Mouse (Mus musculus): ENCODE measurements around the gene Stap2. TPM values are rescaled to one million over a fixed set of nuclear protein-coding genes. Genes with fewer than 3 reads are reported as not detected.
A peak's percentile ranks its signal among the peaks of the same experiment; 100 is the strongest.

Gene Stap2
- polyA plus RNA-seq, 1 experiment from 2014 or later, result 28.0 TPM

DNA sequence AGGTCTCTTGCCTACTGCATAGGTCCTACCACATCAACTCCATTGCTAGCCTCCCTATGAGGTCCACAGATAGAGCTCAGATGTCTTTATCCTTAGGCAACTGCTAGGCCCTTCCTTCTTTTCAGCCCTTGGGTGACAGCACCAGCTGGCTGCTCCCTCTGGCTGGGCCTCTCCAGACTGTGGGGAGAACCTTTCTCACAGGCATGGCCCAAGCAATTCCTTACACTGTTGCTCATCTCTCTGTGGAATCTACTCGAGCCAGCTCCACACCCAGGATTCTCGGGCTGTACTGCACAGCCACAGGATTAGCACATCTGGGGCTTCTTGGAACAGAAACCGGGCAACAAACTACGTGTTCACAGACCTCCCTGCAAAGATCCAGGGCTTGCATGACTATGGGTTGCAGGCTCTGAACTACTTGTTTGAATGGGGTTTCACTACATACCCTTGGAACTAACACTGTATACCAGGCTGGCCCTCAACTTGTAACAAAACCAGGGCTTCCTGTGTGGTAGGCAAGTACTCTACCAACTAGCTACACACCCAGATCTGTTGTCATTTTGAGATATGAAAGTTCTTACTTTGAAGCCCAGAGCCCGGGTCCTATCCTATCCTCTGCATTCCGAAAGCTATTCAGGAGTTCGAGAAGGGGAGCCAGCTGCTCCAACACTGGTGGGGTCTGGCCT is 28.8 kb upstream of the Stap2 start:
- no peak for ATAC-seq (ENCODE audit: insufficient read depth, low FRiP score, low read depth)
- whole genome bisulfite sequencing, result 83% methylated on average over 7 of the region's 7 CpGs
- H3K27me3 ChIP-seq (replicated peaks), result no peaks in the 10 kb centered on the region
- peak overlapping the region; percentile 93; the same call in 1 of the 2 replicates for H3K4me3 ChIP-seq (replicated peaks)
- peaks cover 45% of the 10 kb centered on the region for H3K4me1 ChIP-seq
- H3K27ac ChIP-seq, result no peak overlapping the region
- 0 out of 2 replicates have a peak, but pooled peaks cover 4% of the 10 kb centered on the region for H3K36me3 ChIP-seq
- H3K9me3 ChIP-seq, result no peaks in the 10 kb centered on the region
- peak overlapping the region; percentile 59; the same call in 1 of the 2 replicates for H3K4me2 ChIP-seq
- no peak overlapping the region for H3K9ac ChIP-seq

DNA sequence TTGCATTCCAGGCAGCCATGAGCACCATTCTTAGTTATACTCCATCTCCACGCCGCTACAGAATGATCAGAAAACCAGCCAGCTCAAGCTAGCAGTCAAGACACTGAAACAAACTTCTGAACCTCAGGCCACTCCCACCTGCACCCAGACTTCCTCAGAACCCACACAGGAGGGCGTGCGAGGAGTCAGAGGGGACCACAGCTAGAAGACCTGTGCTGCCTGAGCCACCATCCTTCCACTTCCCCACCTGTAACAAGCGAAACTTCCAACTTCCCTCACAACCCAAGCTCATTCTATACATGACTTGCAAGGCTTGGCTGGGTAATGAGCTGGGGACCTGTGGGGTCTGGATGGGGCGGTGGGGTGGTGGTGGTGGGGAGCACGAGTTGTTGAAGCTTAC is 27.4 kb upstream of the Stap2 start:
- peaks cover 45% of the 10 kb centered on the region for H3K4me1 ChIP-seq
- H3K27ac ChIP-seq, result peak overlapping the region; percentile 31; the same call in 1 of the 2 replicates
- 66% methylated on average over 7 of the region's 7 CpGs for WGBS
- no peak overlapping the region for H3K4me2 ChIP-seq
- no peaks in the 10 kb centered on the region for H3K9me3 ChIP-seq
- ATAC-seq (ENCODE audit: insufficient read depth, low FRiP score, low read depth), result no peak
- no peak overlapping the region for H3K4me3 ChIP-seq (replicated peaks)
- 0 out of 2 replicates have a peak, but pooled peaks cover 5% of the 10 kb centered on the region for H3K36me3 ChIP-seq
- H3K9ac ChIP-seq, result no peak overlapping the region
- no peaks in the 10 kb centered on the region for H3K27me3 ChIP-seq (replicated peaks)

DNA sequence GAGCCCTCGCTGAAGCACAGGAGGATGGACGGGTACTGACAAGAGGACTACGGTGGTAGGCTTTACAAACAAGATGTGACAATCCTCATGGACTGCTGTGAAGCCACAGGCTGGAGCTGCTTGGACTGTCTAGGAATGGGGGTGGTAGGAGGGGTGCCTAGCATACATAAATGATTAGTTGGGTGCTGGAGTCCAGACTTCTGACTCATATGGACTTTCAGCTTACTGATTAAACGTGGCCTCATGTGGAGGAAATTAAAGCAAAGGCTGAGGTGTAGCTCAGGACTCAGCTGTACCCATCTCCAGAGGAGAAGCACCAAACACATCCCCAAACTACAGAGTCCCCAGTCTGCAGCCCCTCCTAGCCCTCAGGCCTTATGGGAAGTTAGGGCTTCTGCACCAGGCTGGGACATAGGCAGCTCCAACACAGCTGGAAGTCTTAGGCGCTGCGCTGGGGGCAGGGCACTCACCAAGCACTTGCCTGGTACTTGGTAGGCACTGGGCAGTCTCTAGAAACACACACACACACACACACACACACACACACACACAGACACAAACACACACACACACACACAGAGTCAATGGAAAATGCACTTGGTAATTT is 26.8 kb upstream of the Stap2 start:
- no peak overlapping the region; the same call in 1 of the 2 replicates for H3K27ac ChIP-seq
- H3K36me3 ChIP-seq, result 0 out of 2 replicates have a peak, but pooled peaks cover 5% of the 10 kb centered on the region
- H3K9ac ChIP-seq, result no peak overlapping the region
- H3K4me1 ChIP-seq, result peaks cover 45% of the 10 kb centered on the region
- no peak overlapping the region for H3K4me3 ChIP-seq (replicated peaks)
- H3K9me3 ChIP-seq, result no peaks in the 10 kb centered on the region
- no peak for ATAC-seq (ENCODE audit: insufficient read depth, low FRiP score, low read depth)
- no peak overlapping the region for H3K4me2 ChIP-seq
- 73% methylated on average over 6 of the region's 6 CpGs for WGBS
- H3K27me3 ChIP-seq (replicated peaks), result no peaks in the 10 kb centered on the region

DNA sequence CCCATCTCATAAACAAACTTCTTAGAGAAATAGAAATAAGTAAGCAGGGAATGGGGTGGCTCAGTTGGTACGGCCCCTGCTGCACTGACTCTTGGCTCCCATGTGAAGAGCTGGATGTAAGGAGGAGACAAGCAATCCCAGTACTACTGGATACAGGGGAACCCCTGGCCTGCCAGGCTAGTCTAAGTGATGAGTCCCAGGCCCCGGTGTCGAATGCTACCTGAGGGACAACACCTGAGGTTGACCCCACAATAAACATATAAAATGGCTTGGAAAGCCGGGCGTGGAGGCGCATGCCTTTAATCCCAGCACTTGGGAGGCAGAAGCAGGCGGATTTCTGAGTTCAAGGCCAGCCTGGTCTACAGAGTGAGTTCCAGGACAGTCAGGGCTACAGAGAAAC is 26.0 kb upstream of the Stap2 start:
- Histone ChIP-seq H3K36me3 (0 out of 2 replicates have a peak, but pooled peaks cover 6% of the 10 kb centered on the region), H3K27me3 (replicated peaks) (no peaks in the 10 kb centered on the region), H3K4me1 (peaks cover 45% of the 10 kb centered on the region), H3K27ac (no peak overlapping the region), H3K9me3 (no peaks in the 10 kb centered on the region), H3K4me3 (replicated peaks) (no peak overlapping the region), H3K4me2 (no peak overlapping the region), H3K9ac (no peak overlapping the region)
- ATAC-seq (ENCODE audit: insufficient read depth, low FRiP score, low read depth), result no peak
- 85% methylated on average over 7 of the region's 7 CpGs for WGBS

DNA sequence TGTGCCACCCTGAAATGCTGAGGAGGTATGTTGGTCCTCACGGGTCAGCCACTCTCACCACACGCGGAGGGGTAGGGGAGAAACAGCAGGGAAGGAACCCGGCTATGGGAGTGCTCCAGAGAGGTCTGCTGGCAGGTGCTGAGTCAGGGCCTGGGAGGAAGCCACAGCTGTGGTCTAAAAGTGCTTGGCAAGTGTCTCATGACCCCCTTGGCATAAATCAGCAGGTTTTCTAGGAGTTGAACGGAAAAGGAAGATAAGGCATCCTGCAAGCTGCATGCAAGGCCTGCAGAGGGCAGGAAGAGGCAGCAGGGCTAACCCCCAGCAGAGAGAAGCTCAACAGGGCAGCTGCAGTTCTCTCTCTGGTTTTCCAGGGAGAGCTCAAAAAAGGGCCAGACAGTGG is 25.5 kb upstream of the Stap2 start:
- 52% methylated on average over 5 of the region's 5 CpGs for WGBS
- no peak for ATAC-seq (ENCODE audit: insufficient read depth, low FRiP score, low read depth)
- no peak overlapping the region for H3K4me2 ChIP-seq
- H3K27me3 ChIP-seq (replicated peaks), result no peaks in the 10 kb centered on the region
- H3K36me3 ChIP-seq, result 0 out of 2 replicates have a peak, but pooled peaks cover 8% of the 10 kb centered on the region
- no peak overlapping the region for H3K4me3 ChIP-seq (replicated peaks)
- H3K9me3 ChIP-seq, result no peaks in the 10 kb centered on the region
- H3K27ac ChIP-seq, result no peak overlapping the region
- H3K9ac ChIP-seq, result no peak overlapping the region
- peaks cover 45% of the 10 kb centered on the region for H3K4me1 ChIP-seq

DNA sequence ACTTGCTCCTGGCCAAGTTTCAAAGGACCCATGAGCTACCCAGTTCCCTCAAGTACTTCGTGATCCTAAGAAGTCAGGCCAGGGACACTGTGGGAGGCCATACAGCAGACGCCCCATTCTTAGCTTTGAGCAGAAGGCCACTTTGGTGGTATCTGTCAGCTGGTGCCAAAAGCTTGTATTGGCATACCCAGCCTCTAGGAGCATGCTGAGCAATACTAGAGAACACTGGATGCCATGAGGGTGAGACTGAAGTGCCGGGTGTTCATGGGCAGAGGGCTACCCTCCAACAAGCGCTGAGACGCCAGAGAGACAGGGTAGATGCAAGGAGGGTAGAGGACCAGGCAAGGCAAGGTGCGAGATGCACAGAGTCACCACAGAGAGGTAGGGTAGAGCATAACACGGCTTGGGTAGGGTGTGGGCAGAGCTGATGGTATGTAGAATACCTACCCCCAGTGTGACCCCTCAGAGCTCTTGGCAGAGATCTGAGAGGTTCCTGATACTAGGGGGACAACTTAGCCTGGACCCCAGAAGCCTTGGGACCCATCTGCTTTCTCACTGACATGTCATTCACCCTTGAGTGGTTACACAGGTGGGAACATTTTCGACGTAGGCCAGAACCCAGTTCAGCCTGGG is 25.0 kb upstream of the Stap2 start:
- ATAC-seq (ENCODE audit: insufficient read depth, low FRiP score, low read depth), result no peak
- H3K4me1 ChIP-seq, result peaks cover 45% of the 10 kb centered on the region
- 88% methylated on average over 9 of the region's 9 CpGs for WGBS

DNA sequence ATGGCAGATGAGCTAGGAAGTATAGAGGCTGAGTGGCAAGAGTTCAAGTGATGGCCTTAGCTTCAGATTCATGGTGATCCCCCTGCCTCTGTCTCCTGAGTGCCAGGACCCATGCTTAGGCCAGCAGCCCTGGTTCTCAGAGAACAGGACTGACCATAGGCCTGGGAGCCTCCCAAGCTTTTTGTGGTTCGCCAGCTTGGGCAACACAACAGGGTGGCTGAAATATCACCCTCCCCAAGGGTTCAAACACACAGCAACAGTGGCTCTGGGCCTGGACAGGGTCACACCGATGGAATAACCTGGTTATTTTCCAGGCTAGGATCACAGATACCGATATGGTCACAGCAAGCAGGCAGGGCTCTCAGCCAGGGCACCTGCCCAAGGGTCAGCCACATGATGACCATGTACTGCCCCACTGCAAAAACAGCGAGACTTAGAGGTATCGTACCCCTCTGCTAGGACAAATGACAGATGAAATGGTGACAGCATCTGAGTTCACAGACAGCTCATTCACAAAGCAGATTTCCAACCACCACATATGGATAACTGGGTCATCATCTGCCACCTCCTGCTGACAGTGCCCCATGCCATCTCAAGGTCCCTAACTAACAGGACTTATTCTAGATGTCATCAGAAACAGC is 22.5 kb upstream of the Stap2 start:
- no peak overlapping the region for H3K27ac ChIP-seq
- 0 out of 2 replicates have a peak, but pooled peaks cover 8% of the 10 kb centered on the region for H3K36me3 ChIP-seq
- H3K27me3 ChIP-seq (replicated peaks), result no peaks in the 10 kb centered on the region
- H3K4me2 ChIP-seq, result no peak overlapping the region
- no peak overlapping the region for H3K9ac ChIP-seq
- H3K9me3 ChIP-seq, result no peaks in the 10 kb centered on the region
- H3K4me3 ChIP-seq (replicated peaks), result no peak overlapping the region
- no peak for ATAC-seq (ENCODE audit: insufficient read depth, low FRiP score, low read depth)
- peaks cover 24% of the 10 kb centered on the region for H3K4me1 ChIP-seq
- WGBS, result 91% methylated on average over 5 of the region's 5 CpGs

More for the DNA sequence above, 25.0 kb upstream of the Stap2 start:
- H3K4me3 ChIP-seq (replicated peaks), result no peak overlapping the region
- 0 out of 2 replicates have a peak, but pooled peaks cover 8% of the 10 kb centered on the region for H3K36me3 ChIP-seq
- H3K27me3 ChIP-seq (replicated peaks), result no peaks in the 10 kb centered on the region
- H3K4me2 ChIP-seq, result no peak overlapping the region
- H3K9ac ChIP-seq, result no peak overlapping the region
- H3K27ac ChIP-seq, result no peak overlapping the region
- no peaks in the 10 kb centered on the region for H3K9me3 ChIP-seq

DNA sequence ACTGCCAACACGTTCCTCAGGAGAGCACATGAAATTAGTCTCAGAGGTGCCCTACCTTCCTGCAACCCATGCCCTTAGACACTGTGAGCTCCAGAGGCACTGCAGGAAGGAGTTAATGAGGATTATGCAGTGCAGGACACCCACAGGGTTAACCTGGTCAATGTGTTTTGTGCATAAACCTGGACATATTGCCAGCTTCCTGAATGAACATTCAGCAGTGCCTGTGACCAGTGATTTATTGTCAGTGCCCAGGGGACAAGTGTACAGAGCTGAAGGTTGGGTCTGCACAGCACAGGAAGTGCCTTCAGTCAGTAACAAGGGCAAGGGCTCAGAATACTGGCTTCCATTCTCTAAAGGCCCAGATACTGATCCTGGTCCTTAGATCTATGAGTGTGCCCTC is 21.5 kb upstream of the Stap2 start:
- Histone ChIP-seq H3K9me3 (no peaks in the 10 kb centered on the region), H3K36me3 (0 out of 2 replicates have a peak, but pooled peaks cover 8% of the 10 kb centered on the region), H3K4me1 (peaks cover 20% of the 10 kb centered on the region), H3K4me2 (no peak overlapping the region), H3K4me3 (replicated peaks) (no peak overlapping the region), H3K27me3 (replicated peaks) (no peaks in the 10 kb centered on the region), H3K27ac (no peak overlapping the region), H3K9ac (no peak overlapping the region)
- no peak for ATAC-seq (ENCODE audit: insufficient read depth, low FRiP score, low read depth)
- WGBS, result 67% methylated on average over 1 of the region's 1 CpGs

DNA sequence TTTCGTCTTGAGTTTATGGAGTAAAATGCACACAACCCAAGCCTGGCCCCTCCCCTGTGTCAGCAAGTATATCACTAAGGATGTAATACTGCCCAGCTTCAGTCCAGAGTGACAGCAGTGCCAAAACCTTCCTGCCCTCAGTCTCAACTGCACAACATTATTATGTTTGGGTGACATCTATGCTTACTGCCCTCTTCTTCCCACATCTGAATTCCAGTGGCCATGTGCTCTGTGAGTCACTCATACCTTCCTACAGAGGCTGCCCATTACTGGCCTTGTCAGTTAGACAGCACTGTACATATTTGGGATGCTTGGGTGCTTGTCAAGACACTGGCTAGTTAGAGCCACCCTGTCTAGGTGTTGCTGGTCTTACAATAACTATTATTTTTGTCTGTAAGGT is 20.9 kb upstream of the Stap2 start:
- Histone ChIP-seq H3K4me1 (peaks cover 18% of the 10 kb centered on the region), H3K9me3 (no peaks in the 10 kb centered on the region), H3K27me3 (replicated peaks) (no peaks in the 10 kb centered on the region), H3K4me2 (no peak overlapping the region), H3K9ac (no peak overlapping the region), H3K27ac (no peak overlapping the region), H3K4me3 (replicated peaks) (no peak overlapping the region), H3K36me3 (0 out of 2 replicates have a peak, but pooled peaks cover 8% of the 10 kb centered on the region)
- no peak for ATAC-seq (ENCODE audit: insufficient read depth, low FRiP score, low read depth)
- 81% methylated on average over 1 of the region's 1 CpGs for WGBS

DNA sequence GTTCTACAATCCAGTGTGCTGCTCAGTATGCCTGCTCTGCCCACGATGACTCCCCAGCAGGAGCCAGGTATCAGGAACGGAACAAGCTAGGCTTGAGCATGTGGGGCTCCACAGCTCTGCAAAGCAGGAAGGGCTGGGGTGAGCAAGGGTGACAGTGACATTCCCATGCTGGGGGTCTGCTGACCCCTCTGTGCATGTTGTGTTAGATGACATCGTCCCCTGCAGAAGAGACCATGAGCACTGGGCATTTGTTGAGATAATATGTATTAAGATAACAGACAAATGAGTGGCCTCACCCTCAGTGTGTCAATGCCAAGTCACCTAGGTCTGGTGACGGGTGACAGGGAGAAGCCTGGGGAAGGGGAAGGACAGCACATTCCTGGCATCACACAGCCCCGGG is 19.5 kb upstream of the Stap2 start:
- Histone ChIP-seq H3K4me3 (replicated peaks) (no peak overlapping the region), H3K9ac (no peak overlapping the region), H3K27ac (no peak overlapping the region), H3K4me1 (0 out of 2 replicates have a peak, but pooled peaks cover 8% of the 10 kb centered on the region), H3K27me3 (replicated peaks) (no peaks in the 10 kb centered on the region), H3K4me2 (no peak overlapping the region), H3K36me3 (0 out of 2 replicates have a peak, but pooled peaks cover 8% of the 10 kb centered on the region), H3K9me3 (no peaks in the 10 kb centered on the region)
- ATAC-seq (ENCODE audit: insufficient read depth, low FRiP score, low read depth), result no peak
- 71% methylated on average over 5 of the region's 5 CpGs for WGBS

DNA sequence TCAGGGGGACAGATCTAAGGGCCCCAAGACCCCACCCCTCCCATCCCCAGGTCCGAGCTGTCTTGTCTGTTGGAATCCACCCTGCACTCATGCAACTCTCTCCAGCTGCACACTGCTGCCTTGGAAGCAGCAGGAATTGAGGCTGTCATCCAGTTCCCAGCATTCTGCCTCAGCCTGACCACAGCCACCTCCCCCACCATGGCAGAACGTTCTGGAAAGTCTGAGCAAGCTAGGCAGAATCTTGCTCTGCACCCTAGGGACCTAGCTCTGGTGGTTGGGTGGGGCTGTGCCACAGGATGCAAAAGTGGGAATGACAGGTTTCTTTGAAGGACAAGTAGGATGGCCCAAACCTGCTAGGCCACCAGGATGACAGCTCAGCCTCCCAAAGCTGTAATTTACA is 19.1 kb upstream of the Stap2 start:
- H3K9me3 ChIP-seq, result no peaks in the 10 kb centered on the region
- 55% methylated on average over 2 of the region's 2 CpGs for WGBS
- no peak overlapping the region for H3K9ac ChIP-seq
- 0 out of 2 replicates have a peak, but pooled peaks cover 8% of the 10 kb centered on the region for H3K4me1 ChIP-seq
- H3K27me3 ChIP-seq (replicated peaks), result no peaks in the 10 kb centered on the region
- ATAC-seq (ENCODE audit: insufficient read depth, low FRiP score, low read depth), result no peak
- no peak overlapping the region for H3K4me3 ChIP-seq (replicated peaks)
- no peak overlapping the region for H3K4me2 ChIP-seq
- no peak overlapping the region; the same call in 1 of the 2 replicates for H3K27ac ChIP-seq
- H3K36me3 ChIP-seq, result 0 out of 2 replicates have a peak, but pooled peaks cover 7% of the 10 kb centered on the region
